Mouse (Mus musculus): ENCODE data around the gene Mark3. TPM values are rescaled to one million over a fixed set of nuclear protein-coding genes. Genes with fewer than 3 reads are reported as not detected.

Gene Mark3
- total and polyA plus RNA-seq, 3 experiments, result 18.1 to 52.5 (median 50.6) TPM

GRCm38 (mm10) chr12:111538292-111539040, 35.9 kb upstream of the Mark3 start:
- Histone ChIP-seq H3K4me1 (ENCODE audit: control insufficient read depth, insufficient read depth, low read length) (peaks cover 2% of the 10 kb centered on the region), H3K4me3 (peak overlapping the region; percentile 77), H3K27me3 (ENCODE audit: control insufficient read depth, insufficient read depth, low read length) (no peaks in the 10 kb centered on the region), H3K27ac (peak overlapping the region; percentile 99), H3K9ac (ENCODE audit: low read depth, low read length) (peak overlapping the region; percentile 90), H3K36me3 (ENCODE audit: control insufficient read depth, insufficient read depth, low read length) (peaks cover 37% of the 10 kb centered on the region), H3K79me2 (replicated peaks; ENCODE audit: control insufficient read depth, insufficient read depth, low read length) (0 out of 2 replicates have a peak, but pooled peaks cover 3% of the 10 kb centered on the region)
- DNase-seq, result peak; percentile 88 to 91
- TF ChIP-seq EP300 (IDR thresholded peaks at IDR 0.05; ENCODE audit: insufficient read depth, low read depth, low read length) (no peak), POLR2A (IDR thresholded peaks at IDR 0.05; ENCODE audit: insufficient read depth, low read depth, low read length) (no peak), CTCF (IDR thresholded peaks at IDR 0.05) (no peak)
- under 1% methylated on average over 108 of the region's 111 CpGs for WGBS
- intact Hi-C loops (cut with DNase I), result no loop called here

GRCm38 (mm10) chr12:111539041-111539345, 35.3 kb upstream of the Mark3 start:
- H3K9ac ChIP-seq (ENCODE audit: low read depth, low read length), result peak overlapping the region; percentile 90
- H3K79me2 ChIP-seq (replicated peaks; ENCODE audit: control insufficient read depth, insufficient read depth, low read length), result peaks cover 3% of the 10 kb centered on the region; the same call in 1 of the 2 replicates
- DNase-seq, result no peak
- WGBS, result 2% methylated on average over 18 of the region's 18 CpGs
- peak overlapping the region; percentile 99 for H3K27ac ChIP-seq
- TF ChIP-seq POLR2A (IDR thresholded peaks at IDR 0.05; ENCODE audit: insufficient read depth, low read depth, low read length), result no peak
- no peak for TF ChIP-seq EP300 (IDR thresholded peaks at IDR 0.05; ENCODE audit: insufficient read depth, low read depth, low read length)
- TF ChIP-seq CTCF (IDR thresholded peaks at IDR 0.05), result no peak
- peaks cover 2% of the 10 kb centered on the region for H3K4me1 ChIP-seq (ENCODE audit: control insufficient read depth, insufficient read depth, low read length)
- intact Hi-C loops (cut with DNase I), result no loop called here
- no peaks in the 10 kb centered on the region for H3K27me3 ChIP-seq (ENCODE audit: control insufficient read depth, insufficient read depth, low read length)
- peak overlapping the region; percentile 77 for H3K4me3 ChIP-seq
- peaks cover 41% of the 10 kb centered on the region for H3K36me3 ChIP-seq (ENCODE audit: control insufficient read depth, insufficient read depth, low read length)

- Histone ChIP-seq H3K36me3 (ENCODE audit: control insufficient read depth, insufficient read depth, low read length) (peaks cover 24% of the 10 kb centered on the region), H3K79me2 (replicated peaks; ENCODE audit: control insufficient read depth, insufficient read depth, low read length) (no peaks in the 10 kb centered on the region; the same call in 1 of the 2 replicates), H3K9ac (ENCODE audit: low read depth, low read length) (no peak overlapping the region), H3K27me3 (ENCODE audit: control insufficient read depth, insufficient read depth, low read length) (no peaks in the 10 kb centered on the region), H3K4me3 (no peak overlapping the region), H3K4me1 (ENCODE audit: control insufficient read depth, insufficient read depth, low read length) (no peaks in the 10 kb centered on the region), H3K27ac (no peak overlapping the region)
- TF ChIP-seq POLR2A (IDR thresholded peaks at IDR 0.05; ENCODE audit: insufficient read depth, low read depth, low read length) (no peak), EP300 (IDR thresholded peaks at IDR 0.05; ENCODE audit: insufficient read depth, low read depth, low read length) (no peak), CTCF (IDR thresholded peaks at IDR 0.05) (no peak)
- intact Hi-C loops (cut with DNase I), result loop anchor here (5.0 kb wide), 1 partner anchor 100 kb away; no protein-coding TSS in a partner anchor
- DNase-seq, result no peak
- 87% methylated on average over 3 of the region's 3 CpGs for WGBS
Observed at GRCm38 (mm10) chr12:111547070-111547469, 27.3 kb upstream of the Mark3 start.

- H3K27me3 ChIP-seq (ENCODE audit: control insufficient read depth, insufficient read depth, low read length), result no peaks in the 10 kb centered on the region
- peaks cover 14% of the 10 kb centered on the region for H3K36me3 ChIP-seq (ENCODE audit: control insufficient read depth, insufficient read depth, low read length)
- DNase-seq, result no peak
- no peak for TF ChIP-seq CTCF (IDR thresholded peaks at IDR 0.05)
- TF ChIP-seq EP300 (IDR thresholded peaks at IDR 0.05; ENCODE audit: insufficient read depth, low read depth, low read length), result no peak
- TF ChIP-seq POLR2A (IDR thresholded peaks at IDR 0.05; ENCODE audit: insufficient read depth, low read depth, low read length), result no peak
- intact Hi-C loops (cut with DNase I), result loop anchor here (5.0 kb wide), 1 partner anchor 99 kb away; no protein-coding TSS in a partner anchor
- no peak overlapping the region for H3K4me3 ChIP-seq
- 56% methylated on average over 2 of the region's 2 CpGs for WGBS
- no peak overlapping the region for H3K27ac ChIP-seq
- no peak overlapping the region for H3K9ac ChIP-seq (ENCODE audit: low read depth, low read length)
- no peaks in the 10 kb centered on the region for H3K4me1 ChIP-seq (ENCODE audit: control insufficient read depth, insufficient read depth, low read length)
- H3K79me2 ChIP-seq (replicated peaks; ENCODE audit: control insufficient read depth, insufficient read depth, low read length), result no peaks in the 10 kb centered on the region
Observed at GRCm38 (mm10) chr12:111548555-111549289, 25.6 kb upstream of the Mark3 start.

- Histone ChIP-seq H3K79me2 (replicated peaks; ENCODE audit: control insufficient read depth, insufficient read depth, low read length) (no peaks in the 10 kb centered on the region), H3K27me3 (ENCODE audit: control insufficient read depth, insufficient read depth, low read length) (no peaks in the 10 kb centered on the region), H3K36me3 (ENCODE audit: control insufficient read depth, insufficient read depth, low read length) (peaks cover 7% of the 10 kb centered on the region), H3K9ac (ENCODE audit: low read depth, low read length) (no peak overlapping the region), H3K4me3 (no peak overlapping the region), H3K27ac (no peak overlapping the region), H3K4me1 (ENCODE audit: control insufficient read depth, insufficient read depth, low read length) (no peaks in the 10 kb centered on the region)
- intact Hi-C loops (cut with DNase I), result no loop called here
- TF ChIP-seq EP300 (IDR thresholded peaks at IDR 0.05; ENCODE audit: insufficient read depth, low read depth, low read length) (no peak), POLR2A (IDR thresholded peaks at IDR 0.05; ENCODE audit: insufficient read depth, low read depth, low read length) (no peak), CTCF (IDR thresholded peaks at IDR 0.05) (peak; percentile 32)
- 59% methylated on average over 1 of the region's 1 CpGs for WGBS
- no peak for DNase-seq
Observed at GRCm38 (mm10) chr12:111550679-111551078, 23.6 kb upstream of the Mark3 start.

- no peaks in the 10 kb centered on the region; the same call in 1 of the 2 replicates for H3K36me3 ChIP-seq (ENCODE audit: control insufficient read depth, insufficient read depth, low read length)
- no peaks in the 10 kb centered on the region for H3K79me2 ChIP-seq (replicated peaks; ENCODE audit: control insufficient read depth, insufficient read depth, low read length)
- H3K4me3 ChIP-seq, result no peak overlapping the region
- H3K27ac ChIP-seq, result no peak overlapping the region
- no peak for TF ChIP-seq CTCF (IDR thresholded peaks at IDR 0.05)
- no peak for TF ChIP-seq EP300 (IDR thresholded peaks at IDR 0.05; ENCODE audit: insufficient read depth, low read depth, low read length)
- H3K9ac ChIP-seq (ENCODE audit: low read depth, low read length), result no peak overlapping the region
- intact Hi-C loops (cut with DNase I), result no loop called here
- no peaks in the 10 kb centered on the region for H3K4me1 ChIP-seq (ENCODE audit: control insufficient read depth, insufficient read depth, low read length)
- DNase-seq, result no peak
- 65% methylated on average over 8 of the region's 8 CpGs for WGBS
- no peaks in the 10 kb centered on the region for H3K27me3 ChIP-seq (ENCODE audit: control insufficient read depth, insufficient read depth, low read length)
Observed at GRCm38 (mm10) chr12:111552342-111552741, 22.0 kb upstream of the Mark3 start.

Measured in heart, adult 2 months (tissue).